ENCODE assay signal across 9 mouse cellular contexts in genomic region chr1:120248156-120248555, GRCm38 (mm10). TPM values are rescaled to one million over a fixed set of nuclear protein-coding genes. Genes with fewer than 3 reads are reported as not detected.
DNase-seq lines count a peak whose midpoint lies in the region; ATAC-seq lines count a peak whose summit lies in the region.
"Had no signal": no experiment of that assay in that cellular context is flagged by ENCODE, and none has a peak within 500 bp of the region (broad histone marks: within the 10 kb centered on the region; RNA-seq: fewer than 3 reads in every experiment).

No protein-coding gene starts in this region.

- peak; percentile 48 to 54 for DNase-seq in cerebellum, postnatal 10 days
- DNase-seq in cerebellum, adult 8-10 months, result no peak
- peak; percentile 28 to 38 for DNase-seq in frontal cortex, adult 2 months (ENCODE audit: extremely low spot score in 1 of 2, low spot score in 1 of 2)
- peak; percentile 17 for DNase-seq in kidney, adult 9 months
- peak; percentile 75 for DNase-seq in lung, postnatal 25 days (ENCODE audit: low spot score)
- DNase-seq in urinary bladder, postnatal 25 days (ENCODE audit: low spot score), result peak; percentile 65
- DNase-seq in c-Kit-positive CD71-positive TER-119-positive erythroid progenitor cells, embryonic 14.5 days (ENCODE audit: low spot score), result no peak

- H3K9ac ChIP-seq in hindbrain, embryonic 12.5 days, result no peak overlapping the region
- H3K9ac ChIP-seq: midbrain, embryonic 12.5 days had no signal

- 76% methylated on average over 5 of the region's 5 CpGs for WGBS in hindbrain, embryonic 12.5 days

- H3K9me3 ChIP-seq in hindbrain, embryonic 12.5 days (replicated peaks), result no peaks in the 10 kb centered on the region
- H3K9me3 ChIP-seq: midbrain, embryonic 12.5 days had no signal

- no peaks in the 10 kb centered on the region for H3K4me1 ChIP-seq in hindbrain, embryonic 12.5 days
- H3K4me1 ChIP-seq: midbrain, embryonic 12.5 days had no signal

- no peaks in the 10 kb centered on the region for H3K36me3 ChIP-seq in hindbrain, embryonic 12.5 days
- H3K36me3 ChIP-seq: midbrain, embryonic 12.5 days had no signal

- no peak overlapping the region for H3K27ac ChIP-seq in hindbrain, embryonic 12.5 days
- H3K27ac ChIP-seq: midbrain, embryonic 12.5 days had no signal

- no peak overlapping the region for H3K4me3 ChIP-seq in hindbrain, embryonic 12.5 days
- H3K4me3 ChIP-seq: midbrain, embryonic 12.5 days had no signal

- H3K27me3 ChIP-seq in hindbrain, embryonic 12.5 days, result no peaks in the 10 kb centered on the region
- H3K27me3 ChIP-seq: midbrain, embryonic 12.5 days had no signal

- no peak overlapping the region for H3K4me2 ChIP-seq in hindbrain, embryonic 12.5 days (replicated peaks)
- H3K4me2 ChIP-seq: midbrain, embryonic 12.5 days had no signal

- no peak for ATAC-seq in hindbrain, embryonic 12.5 days (ENCODE audit: low FRiP score)

RNA-seq across cellular contexts. Expression of gene Steap3, which starts 24.3 kb away (rescaled TPM):
- 11.3 and 14.0 TPM in 2 replicates for polyA plus RNA-seq in frontal cortex, adult 2 months (2012; rRNA removed)
- polyA plus RNA-seq in hindbrain, embryonic 12.5 days (2016; fragmentation: Nextera tagmentation; extraction: Ambion mirVana), result 2.4 and 3.6 TPM in 2 replicates

Comparison
In these comparisons a context has a peak if more than half of its experiments do, and no peak if none do; other contexts are left out.
1. DNase-seq: peak in cerebellum, postnatal 10 days (2 of 2), frontal cortex, adult 2 months (2 of 2), kidney, adult 9 months (single experiment), lung, postnatal 25 days (single experiment) and urinary bladder, postnatal 25 days (single experiment); none in cerebellum, adult 8-10 months (single experiment) and c-Kit-positive CD71-positive TER-119-positive erythroid progenitor cells, embryonic 14.5 days (single experiment).